Mouse (Mus musculus) c-Kit-positive CD71-positive TER-119-positive erythroid progenitor cells, embryonic 14.5 days (primary cell): ENCODE data around the gene Atp5h.

Source experiments
- DNase-seq: peaks from one replicate; pipeline ENCODE4 v3.0.0-alpha.2; 2013; ENCODE audit warnings: low spot score

Gene Atp5h

DNA sequence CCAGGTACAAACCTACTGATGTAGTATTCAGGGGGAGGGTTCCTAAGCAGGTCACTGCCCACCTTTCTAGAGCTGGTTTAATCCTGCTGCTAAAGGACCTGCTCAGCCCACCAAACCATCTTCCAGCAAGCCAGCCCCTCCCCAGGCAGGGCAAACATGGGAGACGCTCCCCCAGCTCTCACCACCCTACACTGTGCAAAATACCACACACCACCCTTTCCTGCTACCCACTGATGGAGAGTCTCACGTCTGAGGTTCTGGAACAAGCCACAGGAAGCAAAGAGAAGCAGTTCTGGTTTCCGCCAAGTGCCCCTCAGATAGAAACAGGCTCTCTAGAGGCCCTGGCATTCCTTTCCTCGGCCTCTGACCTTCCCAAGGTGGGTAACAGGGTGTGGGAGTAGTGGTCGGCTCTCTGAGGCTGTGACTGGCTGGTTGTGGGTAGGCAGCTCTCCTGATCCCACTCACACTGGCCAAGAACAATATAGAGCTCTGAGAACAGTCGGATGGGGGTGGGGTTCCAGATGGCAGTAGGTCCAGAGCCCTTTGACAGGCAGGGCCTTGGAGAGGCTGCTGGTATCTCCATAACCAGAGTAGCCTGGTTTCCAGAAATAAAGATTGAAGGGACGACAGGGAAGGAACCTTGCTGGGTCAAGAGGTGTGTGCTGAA is 53.6 kb downstream of the Atp5h start:
- no peak for DNase-seq
